Mouse (Mus musculus): ENCODE data around the gene Gtdc1.
A peak's percentile ranks its signal among the peaks of the same experiment; 100 is the strongest.

Gene Gtdc1

DNA sequence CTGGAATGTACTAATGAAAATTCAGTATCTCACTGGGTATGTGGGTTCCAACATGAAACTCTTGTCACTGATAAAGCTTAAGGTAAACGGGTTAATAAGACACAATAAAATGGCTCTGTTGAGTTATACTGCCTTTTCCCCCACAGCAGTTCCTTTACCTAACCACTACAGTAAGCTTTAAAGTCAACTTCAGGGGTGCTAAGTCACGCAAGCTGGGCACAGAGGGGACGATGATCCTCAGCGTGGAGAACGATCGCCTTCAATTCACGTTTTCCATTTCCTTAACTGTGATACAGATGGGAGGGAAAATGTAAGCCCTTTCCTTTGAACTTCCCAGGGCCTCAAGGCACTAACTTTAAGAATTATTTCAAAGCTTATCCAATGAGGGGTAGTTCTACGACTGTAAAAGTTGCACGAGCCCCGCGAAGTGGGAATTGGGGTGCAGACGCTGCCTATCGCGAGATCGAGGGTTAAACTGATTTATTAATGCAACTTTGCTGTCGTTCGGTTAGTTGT lies 1.2 kb downstream of the Gtdc1 start:
- DNase-seq (ENCODE audit: extremely low read depth, insufficient read length, low spot score): no peak

DNA sequence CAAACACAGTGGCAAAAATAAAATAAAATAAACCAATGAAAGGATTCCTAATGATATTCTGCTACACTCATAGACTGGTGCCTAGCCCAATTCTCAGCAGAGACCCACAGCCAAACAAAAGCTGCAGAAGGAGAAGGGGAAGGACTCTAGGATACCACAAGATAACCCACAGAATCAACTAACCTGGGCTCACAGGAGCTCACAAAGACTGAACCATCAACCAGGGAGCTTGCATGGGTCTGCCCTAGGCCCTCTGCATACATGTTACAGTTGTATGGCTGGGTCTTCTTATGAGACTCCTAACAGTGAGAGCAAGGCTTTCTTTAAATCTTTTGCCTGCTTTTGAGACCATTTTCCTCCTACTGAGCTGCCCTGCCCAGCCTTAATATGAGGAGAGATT lies 2.8 kb downstream of the Gtdc1 start:
- DNase-seq (ENCODE audit: extremely low read depth, insufficient read length, low spot score): no peak

DNA sequence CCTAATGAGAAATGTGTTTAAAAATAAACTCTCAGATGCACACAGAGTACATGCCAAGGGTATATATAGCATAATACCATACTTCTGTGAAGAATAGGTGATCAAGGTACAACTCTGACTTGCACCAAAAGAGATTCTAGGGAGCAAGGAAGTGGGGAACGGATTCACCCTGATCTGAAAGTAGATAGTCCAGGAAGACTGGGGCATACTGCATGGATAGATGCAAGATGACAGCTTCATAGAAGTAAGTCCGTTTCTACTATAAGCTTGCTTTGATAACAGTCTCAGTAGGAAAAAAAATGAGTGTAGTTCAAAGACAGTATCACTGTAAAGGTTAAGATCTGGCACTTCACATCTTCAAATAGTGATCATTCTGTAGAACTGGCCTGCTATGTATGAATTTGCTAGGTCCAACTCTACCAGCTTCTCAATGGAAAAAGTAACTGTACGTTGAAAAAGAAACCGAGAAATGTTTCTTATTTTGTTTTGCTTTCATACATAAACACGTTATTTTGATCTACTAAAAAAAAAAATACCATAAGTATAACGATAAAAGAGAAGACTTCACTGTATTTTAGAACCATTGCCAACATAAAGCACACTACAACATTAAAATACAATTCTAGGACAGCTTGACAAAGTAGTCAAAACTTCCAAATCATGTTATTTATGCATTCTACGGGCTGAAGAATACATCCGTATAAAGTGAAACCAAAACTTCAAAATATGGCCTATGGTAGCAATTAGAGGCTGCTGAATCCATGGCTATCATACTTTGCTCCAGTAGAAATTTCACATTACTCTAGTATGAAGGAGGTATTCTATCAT lies 4.2 kb downstream of the Gtdc1 start:
- DNase-seq (ENCODE audit: extremely low read depth, insufficient read length, low spot score): peak; percentile 15

DNA sequence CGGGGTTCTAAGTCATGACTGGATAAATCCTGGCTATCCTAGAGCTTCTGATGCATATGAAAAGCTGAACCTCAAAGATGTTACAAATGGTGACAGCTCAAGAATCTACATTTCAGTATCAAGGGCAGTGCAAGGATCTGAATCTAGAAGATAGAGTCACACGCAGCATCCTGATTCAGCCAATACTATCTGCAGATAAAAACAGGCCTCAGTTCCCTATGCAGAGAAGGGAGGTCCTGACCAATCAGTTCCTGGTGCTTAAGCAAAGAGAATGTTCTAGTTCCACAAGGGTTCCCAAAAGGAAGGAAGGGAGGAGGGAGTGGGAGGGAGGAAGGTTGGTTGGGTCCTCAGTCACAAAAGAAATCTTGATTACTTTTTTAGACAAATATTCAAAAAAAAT lies 5.0 kb downstream of the Gtdc1 start:
- DNase-seq (ENCODE audit: extremely low read depth, insufficient read length, low spot score): no peak

DNA sequence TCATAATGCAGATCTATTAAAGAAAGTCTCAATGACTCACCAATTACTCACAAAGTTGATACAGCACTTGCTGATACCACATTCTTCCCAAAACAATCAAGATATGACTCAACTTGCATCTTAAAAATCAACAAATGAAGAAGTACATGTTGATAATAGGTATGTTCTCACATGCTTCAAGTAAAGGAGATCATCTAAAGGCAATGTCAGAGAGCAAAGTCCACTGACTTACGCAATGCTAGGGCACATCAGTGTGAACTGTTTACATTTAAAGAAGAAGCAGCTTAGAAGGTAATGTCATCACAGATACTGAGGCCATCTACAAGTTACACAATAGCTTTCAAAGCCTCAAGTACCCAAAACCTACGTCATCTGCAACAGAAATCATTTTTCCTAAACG lies 7.0 kb downstream of the Gtdc1 start:
- DNase-seq (ENCODE audit: extremely low read depth, insufficient read length, low spot score): no peak

DNA sequence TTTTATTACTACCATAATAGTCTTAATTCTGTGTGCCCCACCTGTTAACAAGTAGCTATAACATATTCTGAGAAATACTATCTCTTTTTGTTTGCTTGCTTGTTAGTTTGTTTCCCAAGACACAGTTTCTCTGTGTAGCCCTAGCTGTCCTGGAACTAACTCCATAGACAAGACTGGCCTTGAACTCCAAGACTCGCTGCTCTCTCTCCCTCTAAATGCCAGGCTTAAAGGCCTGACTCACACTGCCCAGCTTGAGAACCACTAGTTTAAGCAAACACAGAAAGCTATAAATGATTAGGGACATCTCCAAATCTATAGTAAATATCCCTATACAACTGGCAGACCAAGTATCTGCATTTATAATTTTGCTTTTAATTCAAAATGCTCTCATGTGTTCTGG lies 8.1 kb downstream of the Gtdc1 start:
- DNase-seq (ENCODE audit: extremely low read depth, insufficient read length, low spot score): no peak

DNA sequence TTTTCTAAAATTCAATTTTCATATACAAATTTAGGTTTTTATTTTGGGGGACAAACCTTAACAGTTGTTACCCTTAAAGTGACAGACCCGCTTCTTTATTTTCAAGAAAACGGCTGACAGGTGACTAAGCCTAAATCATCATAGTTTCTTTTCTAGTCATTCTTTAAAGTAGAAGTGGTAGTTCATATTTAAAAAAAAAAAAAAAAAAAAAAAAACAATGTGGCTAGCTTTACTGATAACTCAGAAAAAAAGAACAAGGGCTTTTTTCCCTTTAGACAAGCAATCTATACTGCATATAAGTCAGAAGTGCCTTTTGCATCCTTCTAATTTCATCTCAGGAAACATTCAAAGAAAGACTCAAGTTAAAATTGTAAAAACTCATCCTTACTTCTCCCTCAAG lies 8.7 kb downstream of the Gtdc1 start:
- no peak for DNase-seq (ENCODE audit: extremely low read depth, insufficient read length, low spot score)

DNA sequence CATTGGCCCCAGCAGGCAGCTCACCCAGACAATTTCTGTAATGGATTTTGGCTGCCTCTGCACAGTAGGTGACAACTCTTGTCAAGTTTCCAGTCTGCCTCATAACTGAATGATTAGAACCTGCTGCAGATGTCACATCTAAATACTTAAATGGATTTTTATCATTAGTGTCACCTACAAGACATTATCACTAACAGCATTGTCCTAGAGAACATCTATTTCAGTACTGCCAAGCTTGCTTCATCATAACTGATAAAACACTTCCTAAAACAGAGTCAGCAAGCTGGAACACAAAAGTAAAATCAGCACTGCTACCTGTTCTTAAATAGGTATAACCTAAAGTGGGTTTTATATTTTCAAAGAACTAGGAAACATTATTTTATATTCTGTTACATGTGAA lies 11.2 kb downstream of the Gtdc1 start:
- DNase-seq (ENCODE audit: extremely low read depth, insufficient read length, low spot score): no peak

DNA sequence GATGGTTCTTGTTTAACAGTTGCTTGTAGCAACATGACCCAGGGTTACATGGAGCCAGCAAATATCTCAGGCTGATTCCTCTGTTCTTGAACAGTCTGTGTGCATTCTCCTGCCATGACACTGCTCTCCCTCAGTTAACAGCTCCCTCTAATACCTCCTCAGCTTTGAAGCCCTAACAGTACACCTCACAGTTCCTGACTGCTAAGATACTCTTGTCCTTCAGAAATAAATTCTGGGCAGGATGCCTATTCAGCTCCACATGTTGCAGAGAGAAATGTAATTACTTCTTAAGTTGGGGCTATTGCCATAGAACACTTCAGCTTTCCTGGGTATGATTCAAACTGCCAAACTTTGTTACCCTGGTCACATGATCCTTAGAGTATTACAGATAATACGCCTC lies 29.7 kb downstream of the Gtdc1 start:
- no peak for DNase-seq (ENCODE audit: extremely low read depth, insufficient read length, low spot score)

DNA sequence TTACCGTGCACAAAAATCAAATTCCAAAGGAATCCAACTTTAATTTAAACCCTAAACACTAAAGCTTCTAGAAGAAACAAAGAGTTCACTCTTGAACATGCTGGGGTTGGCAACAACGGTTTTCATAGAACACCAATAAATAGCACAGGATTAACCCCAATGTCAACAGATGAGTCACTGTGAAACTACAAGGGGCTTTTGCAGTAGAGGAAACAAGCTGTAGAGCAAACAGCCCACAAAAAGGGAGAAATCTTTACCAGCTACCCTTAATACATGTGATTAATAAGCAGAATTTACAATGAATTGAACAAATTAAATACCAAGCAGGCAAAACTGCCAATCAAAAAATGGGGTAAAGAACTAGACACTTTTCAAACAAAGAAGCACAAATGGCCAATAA lies 53.7 kb downstream of the Gtdc1 start:
- DNase-seq (ENCODE audit: extremely low read depth, insufficient read length, low spot score): no peak

DNA sequence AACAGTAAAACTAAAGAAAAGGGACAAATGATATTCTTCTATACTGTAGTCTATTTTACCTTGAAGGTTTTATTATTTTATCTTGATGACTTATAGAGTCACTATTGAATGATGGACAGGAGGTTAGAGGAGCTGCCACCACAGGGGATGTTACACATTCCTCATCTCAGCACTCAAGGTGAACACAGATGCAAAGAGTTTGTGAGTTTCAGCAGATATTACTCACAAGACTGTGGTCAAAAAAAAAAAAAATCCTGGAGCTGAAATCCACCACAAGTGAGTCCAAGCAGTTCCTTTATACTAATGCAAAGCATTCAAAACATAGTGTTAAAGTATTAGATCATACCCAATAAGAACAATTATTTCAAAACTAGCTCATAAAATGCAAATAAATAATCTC lies 62.7 kb downstream of the Gtdc1 start:
- DNase-seq (ENCODE audit: extremely low read depth, insufficient read length, low spot score): peak; percentile 18

DNA sequence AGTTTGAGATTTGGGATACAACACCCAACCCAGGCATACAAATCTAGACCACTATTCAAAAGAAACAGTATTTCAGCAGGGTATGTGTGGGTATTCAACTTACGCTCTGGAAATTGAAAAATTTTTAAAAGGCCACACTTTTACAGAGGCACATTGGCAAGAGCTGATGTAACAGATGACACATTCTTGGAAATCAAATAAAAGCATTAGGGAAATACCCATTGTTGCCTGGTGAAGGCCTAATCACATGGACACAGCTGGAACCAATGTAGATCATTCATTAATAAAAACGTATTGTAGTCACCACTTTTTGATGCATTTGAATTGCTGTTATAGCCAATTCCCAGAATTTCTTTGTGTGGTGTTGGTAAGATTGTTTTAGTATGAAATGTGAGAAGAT lies 73.0 kb downstream of the Gtdc1 start:
- no peak for DNase-seq (ENCODE audit: extremely low read depth, insufficient read length, low spot score)

DNA sequence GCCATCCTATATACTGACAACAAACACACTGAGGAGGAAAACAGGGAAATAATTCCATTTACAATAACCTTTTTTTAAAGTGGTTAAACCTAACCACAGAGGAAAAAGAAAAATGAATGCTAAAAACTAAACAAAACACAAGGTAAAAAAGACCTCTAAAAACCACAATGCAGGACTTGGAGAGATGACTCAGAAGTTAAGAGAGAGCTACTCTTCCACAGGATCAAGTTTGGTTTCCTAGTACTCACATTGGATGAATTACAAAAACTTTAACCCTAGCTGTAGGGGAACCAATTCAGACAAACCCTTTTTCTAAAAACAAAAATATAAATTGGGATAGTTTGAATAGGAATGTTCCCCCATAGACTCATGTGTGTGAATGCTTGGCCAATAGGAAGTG lies 77.8 kb downstream of the Gtdc1 start:
- DNase-seq (ENCODE audit: extremely low read depth, insufficient read length, low spot score): peak; percentile 28

DNA sequence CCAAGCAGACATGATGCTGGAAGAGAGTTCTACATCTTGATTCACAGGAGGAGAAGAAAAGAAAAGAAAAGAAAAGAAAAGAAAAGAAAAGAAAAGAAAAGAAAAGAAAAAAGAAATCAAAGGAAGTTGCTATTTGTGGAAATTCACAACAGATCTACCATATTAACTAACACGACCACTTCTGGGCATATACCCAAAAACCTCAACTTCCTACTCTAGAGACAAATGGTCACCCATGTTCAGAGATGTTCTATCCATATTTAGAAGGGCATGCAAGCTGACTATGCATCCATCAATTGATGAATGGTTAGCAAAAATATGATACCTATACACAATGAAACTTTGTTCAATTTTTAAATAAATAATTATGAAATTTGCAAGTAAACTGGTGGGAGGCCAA lies 79.3 kb downstream of the Gtdc1 start:
- DNase-seq (ENCODE audit: extremely low read depth, insufficient read length, low spot score): no peak

DNA sequence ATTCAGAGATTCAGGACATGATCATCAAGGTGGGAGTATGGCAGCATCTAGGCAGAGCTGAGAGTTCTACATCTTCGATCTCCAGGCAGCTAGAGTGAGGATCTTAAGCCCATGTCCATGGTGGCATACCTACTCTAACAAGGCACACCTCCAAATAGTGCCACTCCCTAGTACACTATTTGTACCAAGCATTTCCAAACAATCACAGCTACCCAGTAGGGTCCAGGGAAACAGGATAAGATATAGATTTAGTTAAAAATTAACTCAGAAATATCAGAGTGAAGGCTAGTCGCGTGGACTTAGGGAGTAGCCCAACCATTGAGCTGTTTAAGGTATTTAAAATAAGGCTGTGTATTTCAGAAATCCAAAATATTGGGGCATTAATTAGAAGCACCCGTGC lies 82.0 kb downstream of the Gtdc1 start:
- no peak for DNase-seq (ENCODE audit: extremely low read depth, insufficient read length, low spot score)

DNA sequence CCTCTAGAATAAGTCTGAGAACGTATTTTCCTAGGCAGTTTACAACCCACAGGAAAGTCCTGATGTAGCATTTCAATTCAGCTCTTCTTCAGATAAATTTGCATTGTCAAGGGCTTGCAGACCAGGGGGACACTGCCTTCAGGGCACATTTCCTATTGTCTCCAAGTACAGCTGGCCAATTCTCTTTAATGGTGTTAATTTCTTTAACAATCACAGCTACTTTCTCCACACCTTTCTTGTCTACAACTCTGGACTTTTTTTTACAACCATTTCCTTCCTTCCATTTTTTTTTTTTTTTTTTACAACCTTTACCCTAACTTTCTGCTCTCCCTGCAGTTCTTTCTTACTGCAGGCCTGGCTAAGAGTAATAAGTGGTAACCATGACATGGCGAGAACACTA lies 97.7 kb downstream of the Gtdc1 start:
- DNase-seq (ENCODE audit: extremely low read depth, insufficient read length, low spot score): no peak

DNA sequence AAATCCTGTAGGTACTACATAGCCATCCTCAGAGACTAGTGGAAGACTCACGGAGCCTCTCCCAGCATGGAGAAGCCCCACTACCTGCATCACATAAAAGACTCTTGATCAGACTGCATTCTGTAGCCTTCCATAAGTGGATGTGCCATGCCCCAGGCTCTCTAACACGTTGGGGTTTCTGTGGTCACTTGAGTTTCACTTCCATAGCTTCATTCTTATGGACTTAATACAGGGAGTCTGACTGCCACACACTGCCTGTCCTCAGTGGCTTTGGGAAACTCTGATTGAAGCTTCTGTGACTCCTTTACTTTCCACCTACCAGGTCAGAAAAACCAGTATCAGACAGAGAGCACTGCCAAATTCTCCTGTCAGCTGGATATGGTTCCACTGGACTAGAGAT lies 98.1 kb downstream of the Gtdc1 start:
- no peak for DNase-seq (ENCODE audit: extremely low read depth, insufficient read length, low spot score)

DNA sequence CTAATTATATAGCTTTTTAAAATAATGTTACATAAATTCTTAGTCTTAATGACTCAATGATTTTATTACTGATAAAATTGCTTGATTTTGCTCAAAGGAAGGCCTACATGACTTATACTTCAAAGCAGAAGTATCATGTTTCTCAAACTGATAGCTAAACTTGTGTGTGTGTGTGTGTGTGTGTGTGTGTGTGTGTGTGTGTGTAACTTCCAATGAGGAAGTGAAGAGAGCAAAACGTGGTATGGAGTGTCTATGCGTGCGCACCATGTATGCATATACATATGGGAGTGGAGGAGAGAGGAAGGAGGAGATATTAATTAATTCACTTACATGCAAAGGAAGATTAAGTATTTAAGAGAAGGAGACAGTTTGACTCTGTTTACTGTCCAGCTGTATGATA lies 100.8 kb downstream of the Gtdc1 start:
- DNase-seq (ENCODE audit: extremely low read depth, insufficient read length, low spot score): no peak

DNA sequence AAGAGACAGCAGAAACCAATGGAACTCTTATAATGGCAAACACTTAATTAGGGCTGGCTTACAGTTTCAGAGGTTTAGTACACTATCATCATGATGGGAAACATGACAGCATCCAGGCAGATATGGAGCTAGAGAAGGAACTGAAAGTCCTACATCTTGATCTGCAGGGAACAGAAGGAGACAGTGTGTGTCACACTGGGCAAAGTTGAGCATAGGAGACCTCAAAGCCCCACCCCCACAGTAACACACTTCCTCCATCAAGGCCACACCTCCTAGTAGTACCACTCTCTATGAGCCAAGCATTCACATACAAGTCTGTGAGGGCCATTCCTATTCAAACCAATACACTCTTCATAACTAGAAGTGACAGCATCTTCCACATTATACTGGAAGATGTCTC lies 109.7 kb downstream of the Gtdc1 start:
- DNase-seq (ENCODE audit: extremely low read depth, insufficient read length, low spot score): no peak

DNA sequence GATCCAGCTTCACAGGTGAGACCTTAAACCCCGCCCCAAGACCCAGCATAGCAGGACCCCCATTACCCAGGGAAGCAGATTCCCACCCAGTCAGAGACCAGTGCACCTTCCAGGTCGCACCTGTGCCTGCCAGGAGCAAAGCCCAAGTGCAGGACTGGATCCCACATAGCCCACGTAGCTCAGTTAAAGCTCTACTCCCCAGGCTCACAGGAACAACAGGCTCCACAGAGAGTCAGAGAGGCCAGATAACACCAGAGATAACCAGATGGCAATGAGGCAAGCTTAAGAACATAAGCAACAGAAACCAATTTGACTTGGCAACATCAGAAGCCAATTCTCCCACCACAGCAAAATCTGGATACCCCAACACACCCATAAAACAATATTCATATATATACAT lies 113.7 kb downstream of the Gtdc1 start:
- DNase-seq (ENCODE audit: extremely low read depth, insufficient read length, low spot score): no peak

DNA sequence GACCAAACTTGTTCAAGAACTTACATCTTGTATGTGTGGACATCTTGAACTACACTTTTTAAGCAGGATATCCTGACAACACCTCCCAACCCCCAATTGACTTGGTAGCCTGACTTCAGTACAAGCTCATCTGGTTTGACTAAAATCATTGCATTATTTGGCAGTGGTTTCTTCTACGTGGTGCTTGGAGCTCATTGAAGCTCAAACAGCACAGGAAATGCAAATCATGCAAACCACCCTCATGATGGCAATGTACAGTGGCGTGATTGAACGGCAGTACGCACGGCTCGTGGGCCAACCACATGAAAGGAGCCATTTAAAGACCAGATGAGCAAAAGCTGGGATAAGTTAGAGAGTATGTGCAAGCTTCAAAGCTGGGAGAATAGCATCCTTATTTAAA lies 123.0 kb downstream of the Gtdc1 start:
- DNase-seq (ENCODE audit: extremely low read depth, insufficient read length, low spot score): no peak

DNA sequence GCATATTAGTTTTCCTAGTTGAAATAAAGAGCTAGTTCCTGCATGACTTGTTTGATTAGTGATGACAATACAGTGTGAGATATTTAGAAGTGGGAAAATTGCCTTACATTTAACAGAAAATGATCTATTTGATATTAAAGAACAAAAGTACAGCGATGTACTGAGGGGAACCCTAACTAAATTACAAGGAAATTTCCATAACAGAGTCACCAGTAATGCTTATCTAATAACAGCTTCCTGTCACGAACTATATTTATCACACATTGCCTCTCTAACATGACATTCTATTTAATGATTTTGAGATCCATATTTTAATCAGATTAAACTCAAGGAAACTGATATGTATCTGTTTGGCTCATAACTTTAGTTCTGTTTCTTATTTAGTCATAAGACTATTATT lies 126.1 kb downstream of the Gtdc1 start:
- no peak for DNase-seq (ENCODE audit: extremely low read depth, insufficient read length, low spot score)

DNA sequence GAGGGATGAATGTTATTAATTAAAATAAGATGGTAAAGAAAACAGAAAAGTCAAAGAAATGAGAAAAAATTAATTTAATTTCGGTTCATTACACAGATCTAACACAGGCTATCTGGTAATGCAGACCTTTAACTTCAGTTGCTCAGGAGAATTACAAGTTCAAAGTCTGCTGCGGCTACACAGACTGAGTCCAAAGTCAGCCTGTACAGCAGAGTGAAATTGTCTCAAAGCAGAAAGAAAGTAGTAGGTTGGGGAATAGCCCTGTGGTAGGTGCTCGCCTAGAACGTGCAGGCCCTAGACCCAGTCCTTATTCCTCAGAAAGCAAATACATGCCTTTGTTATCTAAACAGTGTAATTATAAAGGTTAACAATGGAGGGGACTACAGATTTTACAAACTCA lies 135.6 kb downstream of the Gtdc1 start:
- no peak for DNase-seq (ENCODE audit: extremely low read depth, insufficient read length, low spot score)
